Mouse (Mus musculus) midbrain, embryonic 13.5 days (tissue): Measurements from ENCODE around the gene Tmem234. TPM values are rescaled to one million over a fixed set of nuclear protein-coding genes. Genes with fewer than 3 reads are reported as not detected.

Source experiments
- ATAC-seq: fragments of 200-750 bp; cut with Nextera tagmentation; 2 replicates; pipeline ENCODE4 v1.8.0; 2017; ENCODE audit warnings: mild to moderate bottlenecking, moderate TSS enrichment, moderate library complexity
- H3K27ac ChIP-seq: fragments of 300-500 bp; sonication (generic); 2 replicates; pipeline ENCODE4 v1.5.1; 2015; ENCODE audit warnings: inconsistent platforms, mild to moderate bottlenecking, moderate library complexity
- H3K27me3 ChIP-seq: fragments of 300-500 bp; sonication (generic); 2 replicates; pipeline ENCODE4 v1.6.1; 2015; ENCODE audit warnings: mild to moderate bottlenecking, inconsistent platforms
- H3K36me3 ChIP-seq: fragments of 300-500 bp; sonication (generic); 2 replicates; pipeline ENCODE4 v1.6.1; 2015; ENCODE audit warnings: mild to moderate bottlenecking, inconsistent platforms
- H3K4me1 ChIP-seq: fragments of 300-500 bp; sonication (generic); replicated peaks from 2 replicates; pipeline ENCODE4 v1.6.1; 2015; ENCODE audit warnings: inconsistent platforms
- H3K4me2 ChIP-seq: fragments of 300-500 bp; sonication (generic); replicated peaks from 2 replicates; pipeline ENCODE4 v1.6.1; 2015; ENCODE audit warnings: moderate library complexity, mild to moderate bottlenecking, inconsistent platforms
- H3K4me3 ChIP-seq: fragments of 300-500 bp; sonication (generic); replicated peaks from 2 replicates; pipeline ENCODE4 v1.5.1; 2015; ENCODE audit warnings: mild to moderate bottlenecking, inconsistent platforms
- H3K9ac ChIP-seq: fragments of 300-500 bp; sonication (generic); replicated peaks from 2 replicates; pipeline ENCODE4 v1.6.1; 2015; ENCODE audit warnings: mild to moderate bottlenecking, inconsistent platforms
- H3K9me3 ChIP-seq: fragments of 300-500 bp; sonication (generic); 2 replicates; pipeline ENCODE4 v1.6.1; 2016; ENCODE audit warnings: mild to moderate bottlenecking, inconsistent platforms
- WGBS: fragments of 180-500 bp; shearing (Covaris S2); methylation state at CpG from one replicate; pipeline ENCODE4 v1.1.7; 2015; 5-methylcytosine and 5-hydroxymethylcytosine counted together
- polyA plus RNA-seq: library from polyadenylated mRNA; unstranded; fragments of >200 nt; fragmentation: Nextera tagmentation; extraction: Ambion mirVana; gene quantifications from 2 replicates; pipeline ENCODE4 v1.2.1, GENCODE M21; 2015

The Tmem234 gene
- polyA plus RNA-seq, 1 experiment from 2014 or later, result 205 TPM

DNA sequence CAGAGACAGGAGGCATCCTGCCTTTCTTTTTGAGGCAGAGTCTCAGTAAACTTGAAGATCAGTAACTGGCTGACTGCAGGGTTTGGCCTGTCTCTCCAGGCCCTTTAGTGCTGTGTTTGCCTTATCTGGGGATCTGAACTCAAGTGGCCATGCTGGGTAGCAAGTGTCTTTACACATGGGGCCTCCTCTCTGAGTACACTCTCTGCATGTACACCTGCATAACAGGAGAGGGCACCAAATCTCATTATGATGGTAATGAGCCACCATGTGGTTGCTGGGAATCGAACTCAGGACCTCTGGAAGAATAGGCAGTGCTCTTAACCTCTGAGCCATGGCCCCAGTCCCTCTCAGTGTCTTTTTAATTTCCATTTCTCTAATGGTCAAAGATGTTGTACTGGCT lies 18.2 kb upstream of the Tmem234 start:
- H3K4me1 ChIP-seq, result peaks cover 10% of the 10 kb centered on the region; the same call in 1 of the 2 replicates
- no peaks in the 10 kb centered on the region for H3K36me3 ChIP-seq
- H3K9ac ChIP-seq, result no peak overlapping the region
- 0 out of 2 replicates have a peak, but pooled peaks cover 2% of the 10 kb centered on the region for H3K27me3 ChIP-seq
- ATAC-seq, result no peak
- H3K9me3 ChIP-seq, result no peaks in the 10 kb centered on the region
- H3K4me2 ChIP-seq, result no peak overlapping the region
- H3K4me3 ChIP-seq, result no peak overlapping the region
- no peak overlapping the region for H3K27ac ChIP-seq
- 79% methylated on average over 1 of the region's 1 CpGs for WGBS

DNA sequence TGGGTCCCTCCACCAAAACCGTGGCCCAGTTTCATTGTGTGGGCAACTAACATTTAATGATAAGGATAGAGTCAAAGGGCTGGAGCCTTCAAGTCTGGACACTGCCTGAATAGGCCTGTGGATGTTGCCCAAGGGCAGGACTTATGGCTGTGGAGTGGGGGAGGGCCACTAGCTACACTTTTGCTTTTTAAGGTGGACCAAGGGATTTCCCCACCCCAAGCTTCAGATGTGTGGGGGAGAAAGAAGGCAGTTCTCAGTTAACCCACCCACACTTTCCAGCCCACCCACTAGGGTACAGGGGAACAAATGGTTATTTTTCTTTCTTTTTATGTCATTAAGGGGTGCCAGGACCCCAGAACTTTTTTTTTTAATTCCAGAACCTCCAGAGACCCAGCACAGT lies 16.1 kb upstream of the Tmem234 start:
- Histone ChIP-seq H3K9me3 (no peaks in the 10 kb centered on the region), H3K36me3 (no peaks in the 10 kb centered on the region), H3K4me1 (peaks cover 9% of the 10 kb centered on the region; the same call in 1 of the 2 replicates), H3K4me3 (no peak overlapping the region), H3K27me3 (0 out of 2 replicates have a peak, but pooled peaks cover 2% of the 10 kb centered on the region), H3K27ac (no peak overlapping the region), H3K4me2 (peak overlapping the region; percentile 57), H3K9ac (no peak overlapping the region)
- WGBS, result 78% methylated on average over 1 of the region's 1 CpGs
- no peak for ATAC-seq

DNA sequence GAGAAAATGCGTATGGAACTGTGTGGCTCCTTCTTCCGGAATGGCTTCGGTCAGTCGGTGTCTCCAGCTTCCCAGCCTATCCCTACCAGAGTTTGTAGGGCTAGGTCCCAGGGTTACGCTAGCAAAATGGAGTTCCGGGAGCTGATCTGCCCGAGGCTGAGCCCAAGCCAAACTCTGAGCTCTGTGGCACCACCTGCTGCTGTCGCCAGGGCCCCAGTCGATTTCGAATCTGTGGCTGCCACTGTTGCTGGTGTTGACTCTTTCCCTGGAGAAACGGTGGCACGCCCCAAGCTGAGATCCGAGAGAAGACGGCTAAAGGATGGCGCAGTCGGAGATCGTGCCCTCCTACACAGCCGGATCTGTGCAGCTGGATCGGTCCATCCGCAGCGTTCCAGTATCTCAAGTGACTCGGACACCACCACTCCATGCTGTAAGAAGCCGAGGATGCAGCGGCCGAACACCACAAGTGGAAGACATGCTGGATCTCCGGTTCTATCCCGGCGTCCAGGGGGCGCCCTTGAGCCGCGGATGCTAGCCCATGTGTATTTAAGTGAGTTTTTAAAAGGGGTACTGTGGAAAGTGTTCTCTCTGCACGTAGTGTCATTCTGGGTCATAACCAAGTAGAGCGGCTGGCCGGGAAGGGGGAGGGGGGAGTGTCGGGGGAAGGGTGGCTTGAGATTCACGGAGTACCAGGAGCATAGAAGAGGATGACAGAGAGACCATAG lies 15.4 kb upstream of the Tmem234 start:
- Histone ChIP-seq H3K27me3 (0 out of 2 replicates have a peak, but pooled peaks cover 2% of the 10 kb centered on the region), H3K36me3 (0 out of 2 replicates have a peak, but pooled peaks cover under 1% of the 10 kb centered on the region), H3K27ac (no peak overlapping the region), H3K9ac (peak overlapping the region; percentile 50), H3K9me3 (no peaks in the 10 kb centered on the region), H3K4me1 (peaks cover 9% of the 10 kb centered on the region; the same call in 1 of the 2 replicates), H3K4me2 (peak overlapping the region; percentile 57), H3K4me3 (peak overlapping the region; percentile 34)
- WGBS, result 3% methylated on average over 36 of the region's 36 CpGs
- peak; percentile 60; the same call in 1 of the 2 replicates for ATAC-seq

DNA sequence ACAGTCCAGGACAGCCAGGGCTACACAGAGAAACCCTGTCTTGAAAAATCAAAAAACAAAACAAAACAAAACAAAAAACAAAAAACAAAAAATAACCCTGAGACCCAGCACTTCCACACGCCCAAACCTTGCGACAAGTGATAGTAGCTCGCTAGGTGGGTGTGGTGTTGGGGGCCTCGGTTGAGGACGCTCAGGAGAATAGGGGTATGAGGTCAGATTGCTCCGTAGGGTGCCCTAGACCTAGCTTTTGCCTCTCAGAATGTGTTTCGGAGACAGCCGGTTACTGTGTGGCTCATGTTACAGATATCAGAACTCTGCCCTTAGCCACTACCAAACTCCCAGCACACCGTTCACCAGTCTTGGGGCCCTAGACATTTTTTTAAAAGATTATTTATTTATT lies 14.7 kb upstream of the Tmem234 start:
- no peak overlapping the region for H3K4me3 ChIP-seq
- H3K4me1 ChIP-seq, result peaks cover 9% of the 10 kb centered on the region; the same call in 1 of the 2 replicates
- no peak overlapping the region for H3K27ac ChIP-seq
- peaks cover 8% of the 10 kb centered on the region for H3K36me3 ChIP-seq
- H3K27me3 ChIP-seq, result 0 out of 2 replicates have a peak, but pooled peaks cover 2% of the 10 kb centered on the region
- ATAC-seq, result no peak
- H3K4me2 ChIP-seq, result no peak overlapping the region; the same call in 1 of the 2 replicates
- no peak overlapping the region for H3K9ac ChIP-seq
- 85% methylated on average over 9 of the region's 9 CpGs for WGBS
- no peaks in the 10 kb centered on the region for H3K9me3 ChIP-seq

DNA sequence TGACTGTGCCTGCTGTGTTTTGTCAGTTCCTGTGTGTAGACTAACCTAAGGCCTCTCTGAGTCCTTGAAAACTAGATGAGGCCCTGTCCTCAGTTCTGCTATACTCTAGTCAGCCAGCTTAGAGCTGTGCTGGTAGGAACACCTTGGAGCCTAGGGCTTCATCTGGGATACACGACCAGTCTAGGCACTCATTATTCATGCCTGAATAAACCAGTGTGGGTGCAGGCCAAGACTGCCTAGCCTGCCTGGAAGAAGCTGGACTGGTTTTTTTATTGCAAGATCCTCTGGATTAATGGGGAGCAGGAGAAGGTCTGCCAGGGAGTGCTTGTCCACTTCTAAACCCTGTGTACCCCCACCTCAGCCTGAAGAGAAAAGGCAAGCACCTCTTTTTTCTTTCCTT lies 13.5 kb upstream of the Tmem234 start:
- Histone ChIP-seq H3K4me3 (no peak overlapping the region), H3K9ac (no peak overlapping the region), H3K36me3 (peaks cover 19% of the 10 kb centered on the region), H3K9me3 (no peaks in the 10 kb centered on the region), H3K27me3 (0 out of 2 replicates have a peak, but pooled peaks cover 2% of the 10 kb centered on the region), H3K27ac (no peak overlapping the region), H3K4me2 (no peak overlapping the region), H3K4me1 (peaks cover 9% of the 10 kb centered on the region; the same call in 1 of the 2 replicates)
- ATAC-seq, result no peak
- 42% methylated on average over 1 of the region's 1 CpGs for WGBS

DNA sequence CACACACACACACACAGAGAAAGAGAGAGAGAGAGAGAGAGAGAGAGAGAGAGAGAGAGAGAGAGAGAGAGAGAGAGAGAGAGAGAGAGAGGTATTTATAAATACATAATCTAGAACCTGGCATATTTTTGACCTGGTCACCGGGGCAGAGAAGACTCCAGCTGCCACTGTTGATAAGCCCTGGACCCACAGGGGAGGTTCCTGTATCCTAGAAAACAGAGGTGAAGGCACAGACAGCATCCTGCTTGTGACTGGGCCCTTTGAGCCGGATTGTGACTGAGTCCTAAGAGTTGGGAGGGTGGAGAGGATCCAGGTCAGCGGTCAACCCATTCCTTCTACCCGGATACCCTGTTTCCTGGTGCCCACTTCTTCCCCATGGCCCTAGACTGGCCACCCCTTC lies 11.6 kb upstream of the Tmem234 start:
- H3K36me3 ChIP-seq, result peaks cover 39% of the 10 kb centered on the region
- H3K4me1 ChIP-seq, result peaks cover 9% of the 10 kb centered on the region; the same call in 1 of the 2 replicates
- no peak overlapping the region for H3K9ac ChIP-seq
- H3K27me3 ChIP-seq, result 0 out of 2 replicates have a peak, but pooled peaks cover 2% of the 10 kb centered on the region
- ATAC-seq, result no peak
- no peak overlapping the region for H3K27ac ChIP-seq
- 81% methylated on average over 4 of the region's 4 CpGs for WGBS
- no peak overlapping the region for H3K4me2 ChIP-seq
- no peak overlapping the region for H3K4me3 ChIP-seq
- no peaks in the 10 kb centered on the region for H3K9me3 ChIP-seq

DNA sequence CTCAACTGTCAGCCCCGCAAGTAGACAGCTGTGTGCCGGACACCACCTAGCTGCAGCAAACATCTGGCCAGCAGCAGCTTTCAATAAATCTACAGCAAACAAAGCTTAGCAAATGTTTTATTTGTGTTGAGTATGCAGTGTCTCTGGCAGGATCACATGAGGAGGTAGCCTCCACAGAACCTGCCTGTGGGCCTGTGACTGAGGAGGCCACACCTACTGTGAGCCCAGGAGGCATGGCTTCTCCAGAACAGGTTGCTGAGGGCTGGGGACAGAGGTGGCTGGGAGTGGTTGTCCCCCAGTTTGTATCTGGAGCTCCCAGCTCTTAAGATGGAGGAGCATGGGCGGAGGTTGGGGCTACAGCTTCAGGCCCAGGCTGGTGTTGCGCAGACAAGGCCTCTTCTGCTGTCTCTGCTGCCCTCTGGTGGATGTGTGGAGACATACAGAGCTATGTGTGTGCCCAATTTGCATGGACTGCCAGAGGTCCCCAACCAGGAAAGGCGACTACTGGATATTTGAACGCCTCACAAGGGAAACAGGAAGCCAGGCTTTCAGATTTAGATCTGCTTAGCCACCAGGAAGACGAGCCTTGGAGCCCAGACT lies 8.1 kb downstream of the Tmem234 start:
- peak; percentile 87 for ATAC-seq
- Histone ChIP-seq H3K4me3 (no peak overlapping the region), H3K4me2 (no peak overlapping the region), H3K9ac (peak overlapping the region; percentile 42), H3K27me3 (no peaks in the 10 kb centered on the region), H3K27ac (peak overlapping the region; percentile 44; the same call in 1 of the 2 replicates), H3K4me1 (no peaks in the 10 kb centered on the region), H3K9me3 (no peaks in the 10 kb centered on the region), H3K36me3 (peaks cover 58% of the 10 kb centered on the region)
- WGBS, result 36% methylated on average over 7 of the region's 7 CpGs

DNA sequence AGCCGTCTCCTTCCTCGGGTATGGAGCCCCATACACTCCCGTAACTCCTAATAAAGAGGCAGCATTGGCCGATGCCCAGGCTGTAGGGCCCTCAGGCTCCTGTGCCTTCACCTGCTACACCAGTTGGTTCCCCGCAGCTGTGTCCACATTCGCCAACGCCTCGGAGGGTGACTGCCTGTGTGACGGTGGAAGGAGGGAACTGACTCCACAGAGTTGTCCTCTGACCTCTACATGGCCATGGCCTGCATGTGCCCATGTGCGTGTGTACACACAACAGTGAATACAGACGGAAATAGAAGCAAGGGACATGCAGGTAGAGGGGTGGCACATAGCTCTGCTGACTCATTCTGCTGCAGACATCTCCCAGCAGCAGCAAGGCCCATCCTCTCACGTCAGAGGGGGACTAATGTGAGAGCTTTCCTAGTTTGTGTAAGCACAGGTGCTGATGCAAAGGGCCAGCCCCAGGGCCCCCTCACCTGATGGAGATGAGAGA lies 8.7 kb downstream of the Tmem234 start:
- Histone ChIP-seq H3K9ac (no peak overlapping the region), H3K4me1 (no peaks in the 10 kb centered on the region), H3K36me3 (peaks cover 58% of the 10 kb centered on the region), H3K4me2 (no peak overlapping the region), H3K4me3 (no peak overlapping the region), H3K27me3 (no peaks in the 10 kb centered on the region), H3K27ac (no peak overlapping the region), H3K9me3 (no peaks in the 10 kb centered on the region)
- ATAC-seq, result peak; percentile 47
- WGBS, result 89% methylated on average over 12 of the region's 12 CpGs

DNA sequence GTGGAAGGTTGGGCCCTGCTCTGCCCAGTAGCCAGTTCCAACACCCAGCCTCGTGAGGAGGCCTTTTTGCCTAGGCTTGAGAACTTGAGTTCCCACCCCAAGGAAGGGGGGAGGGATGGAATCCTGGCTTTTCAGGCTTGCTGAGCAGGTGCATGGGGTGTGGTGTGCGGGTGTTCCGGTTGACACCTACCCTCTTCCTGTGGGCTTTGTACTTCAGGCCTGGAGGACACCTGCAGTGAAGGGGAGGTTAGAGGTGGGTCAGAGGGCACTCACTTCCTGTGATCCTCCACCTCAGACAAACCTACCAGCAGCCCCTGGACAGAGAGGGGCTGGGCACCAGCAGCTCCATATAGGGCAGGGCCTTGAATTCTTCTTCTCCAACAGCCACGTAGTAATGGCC lies 9.6 kb downstream of the Tmem234 start:
- no peaks in the 10 kb centered on the region for H3K4me1 ChIP-seq
- H3K27ac ChIP-seq, result no peak overlapping the region
- 77% methylated on average over 4 of the region's 4 CpGs for WGBS
- no peak overlapping the region for H3K4me3 ChIP-seq
- H3K9me3 ChIP-seq, result no peaks in the 10 kb centered on the region
- H3K9ac ChIP-seq, result no peak overlapping the region
- peaks cover 51% of the 10 kb centered on the region for H3K36me3 ChIP-seq
- no peak overlapping the region for H3K4me2 ChIP-seq
- ATAC-seq, result no peak
- H3K27me3 ChIP-seq, result no peaks in the 10 kb centered on the region

DNA sequence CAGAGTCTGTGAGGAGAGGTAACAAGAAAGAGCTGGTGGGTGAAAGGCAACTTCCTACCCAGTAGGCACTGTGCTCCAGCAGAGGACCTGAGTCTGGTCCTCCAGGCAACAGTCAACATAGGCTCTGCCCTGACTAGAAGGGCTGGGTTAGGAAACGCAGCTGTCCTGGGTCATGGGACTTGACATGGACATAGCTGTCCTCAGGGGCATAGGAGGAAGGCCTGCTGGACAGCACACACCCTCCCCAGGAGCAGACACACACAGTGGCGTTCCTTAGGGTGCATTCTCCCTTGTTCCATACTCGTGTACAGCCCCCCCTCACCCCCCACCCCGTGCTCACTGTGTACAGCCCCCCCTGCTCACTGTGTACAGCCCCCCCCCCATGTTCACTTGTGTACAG lies 10.0 kb downstream of the Tmem234 start:
- Histone ChIP-seq H3K9me3 (no peaks in the 10 kb centered on the region), H3K27ac (no peak overlapping the region), H3K36me3 (peaks cover 48% of the 10 kb centered on the region), H3K4me3 (no peak overlapping the region), H3K4me2 (no peak overlapping the region), H3K4me1 (no peaks in the 10 kb centered on the region), H3K9ac (no peak overlapping the region), H3K27me3 (no peaks in the 10 kb centered on the region)
- 76% methylated on average over 4 of the region's 4 CpGs for WGBS
- 0 out of 2 replicates have a peak, but pooled peaks have one; percentile 26 for ATAC-seq

DNA sequence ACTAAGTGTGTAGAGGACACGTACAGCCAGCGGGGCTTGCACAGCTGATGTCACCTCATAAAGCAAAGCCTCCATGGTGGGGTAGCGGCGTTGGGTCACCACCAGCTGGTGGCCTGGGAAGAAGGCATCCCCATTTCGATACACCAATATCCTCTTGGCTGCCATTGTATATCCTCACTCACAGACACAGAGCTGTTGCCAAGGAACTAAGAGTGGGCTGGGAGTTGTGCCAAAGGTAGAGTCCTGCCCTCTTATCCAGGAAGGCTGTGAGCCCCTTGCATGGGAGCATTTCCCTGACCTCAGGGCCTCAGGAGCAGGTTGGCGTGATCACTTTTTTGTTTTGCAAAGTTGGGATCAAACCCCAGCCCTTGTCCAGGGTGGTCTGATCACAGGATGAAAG lies 13.6 kb downstream of the Tmem234 start, which contains the start of gene Dcdc2b:
Gene Dcdc2b (minus strand): TSS at position 165 of the 400 bp plus-strand sequence.
- WGBS, result 79% methylated on average over 6 of the region's 6 CpGs
- no peak for ATAC-seq
- H3K27me3 ChIP-seq, result no peaks in the 10 kb centered on the region
- H3K4me1 ChIP-seq, result peaks cover 18% of the 10 kb centered on the region
- H3K27ac ChIP-seq, result no peak within 1 kb of the TSS
- no peak within 1 kb of the TSS for H3K4me2 ChIP-seq
- no peak within 1 kb of the TSS for H3K4me3 ChIP-seq
- H3K9me3 ChIP-seq, result no peaks in the 10 kb centered on the region
- peaks cover 38% of the 10 kb centered on the region for H3K36me3 ChIP-seq
- 0 out of 2 replicates have a peak within 1 kb of the TSS, but pooled peaks have one; percentile 14 for H3K9ac ChIP-seq

DNA sequence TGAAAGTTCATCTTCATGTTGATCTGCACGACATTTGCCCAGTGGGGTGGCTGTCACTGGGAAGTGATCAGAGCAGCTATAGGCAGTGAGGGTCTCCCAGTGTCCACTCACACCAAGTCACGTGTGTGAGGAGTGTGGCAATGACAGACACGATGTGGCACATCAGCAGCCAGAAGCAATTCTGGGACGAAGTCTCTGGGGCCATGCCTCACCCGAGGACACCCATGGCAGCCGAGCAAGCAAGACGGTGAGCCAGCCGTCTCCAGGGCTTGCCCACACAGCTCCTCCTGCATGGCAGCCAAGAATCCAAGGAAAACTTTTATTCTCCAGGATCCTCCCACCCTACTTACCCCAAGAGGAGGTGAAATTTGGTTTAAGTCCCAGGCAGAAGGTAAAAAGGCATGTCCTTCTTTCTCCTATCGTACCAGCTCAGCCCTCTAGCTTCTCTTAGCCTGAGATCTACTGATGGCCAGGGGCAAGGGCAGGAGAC lies 15.4 kb downstream of the Tmem234 start:
- Histone ChIP-seq H3K4me3 (no peak overlapping the region), H3K9me3 (no peaks in the 10 kb centered on the region), H3K4me1 (peaks cover 23% of the 10 kb centered on the region), H3K27me3 (no peaks in the 10 kb centered on the region), H3K27ac (no peak overlapping the region), H3K9ac (no peak overlapping the region), H3K4me2 (no peak overlapping the region), H3K36me3 (peaks cover 30% of the 10 kb centered on the region)
- ATAC-seq, result no peak
- 91% methylated on average over 9 of the region's 9 CpGs for WGBS
